Mouse (Mus musculus) ovary, adult 18-20 months (tissue): Measurements from ENCODE around the gene Tas2r124.

Source experiments
- DNase-seq: peaks from one replicate; pipeline ENCODE4 v3.0.0; 2022; ENCODE audit warnings: low spot score, mixed read lengths

Gene Tas2r124

GRCm38 (mm10) chr6:132754430-132754829 lies at the start of gene Tas2r124:
Gene Tas2r124 (plus strand): TSS chr6:132754730.
- DNase-seq = no peak

DNA sequence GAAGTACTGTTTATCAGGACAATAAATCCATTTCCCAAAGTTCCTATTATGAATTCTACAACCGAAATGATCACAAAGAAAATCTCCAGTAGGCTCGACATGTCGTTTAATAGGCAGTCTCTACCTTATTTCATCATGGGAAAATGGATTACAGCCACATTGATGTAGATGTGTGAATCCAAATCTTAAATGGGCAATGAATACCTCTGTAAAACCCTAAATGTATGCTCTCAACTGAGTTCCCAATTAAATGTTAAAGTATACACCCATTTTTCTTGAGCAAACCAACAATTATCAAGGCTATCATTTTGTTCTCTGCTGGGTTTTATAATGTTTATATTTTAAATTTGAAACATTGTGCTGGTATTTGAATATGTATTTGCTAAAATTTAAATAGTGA lies 42.7 kb upstream of the Tas2r124 start, which contains the start of gene Tas2r122:
Tas2r122 (minus strand) TSS at position 101 of the 400 bp plus-strand sequence.
- DNase-seq = no peak

GRCm38 (mm10) chr6:132737935-132738334 lies 16.6 kb upstream of the Tas2r124 start, which contains the start of gene Tas2r115:
Gene Tas2r115 (minus strand): TSS chr6:132738035.
- no peak for DNase-seq

DNA sequence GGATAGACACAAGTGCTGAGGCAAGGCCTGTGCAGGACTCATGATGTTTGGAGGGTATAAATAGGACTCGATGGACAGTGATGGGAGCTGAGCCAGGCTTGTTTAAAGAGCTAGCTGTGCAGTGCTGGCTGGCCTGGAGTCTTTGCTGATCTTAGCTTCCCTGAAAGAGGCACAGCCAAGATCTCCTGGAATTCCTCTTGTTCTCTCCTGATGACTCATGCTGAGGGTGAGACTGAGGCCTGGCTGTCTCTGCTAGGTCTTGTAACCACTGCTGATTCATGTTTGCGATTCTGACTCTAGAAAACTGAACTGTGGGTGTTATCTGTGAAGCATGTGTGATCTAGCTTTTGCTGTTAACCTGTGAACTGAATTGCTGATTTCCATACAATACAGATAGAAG lies 4.3 kb upstream of the Tas2r124 start:
- DNase-seq = peak; percentile 3

DNA sequence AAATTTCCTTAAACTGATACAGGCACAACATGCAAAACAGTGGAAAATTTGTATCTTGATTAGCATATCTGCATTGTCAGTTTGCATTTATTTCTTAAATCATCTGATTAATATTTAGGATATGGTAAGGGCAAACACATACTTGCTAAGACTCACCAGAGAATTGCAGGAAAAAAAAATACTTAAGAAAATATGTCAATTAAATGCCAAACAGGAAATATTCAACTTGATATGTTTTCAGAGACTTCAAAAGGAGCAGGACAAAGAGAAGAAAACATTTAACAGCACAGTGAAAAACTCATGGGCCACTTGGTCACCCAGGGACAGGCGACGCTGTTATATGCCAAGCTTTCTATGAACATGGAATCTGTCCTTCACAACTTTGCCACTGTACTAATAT lies 7.3 kb downstream of the Tas2r124 start, which contains the start of gene Tas2r102:
Tas2r102 (plus strand) TSS at position 301 of the 400 bp plus-strand sequence.
- DNase-seq = no peak

DNA sequence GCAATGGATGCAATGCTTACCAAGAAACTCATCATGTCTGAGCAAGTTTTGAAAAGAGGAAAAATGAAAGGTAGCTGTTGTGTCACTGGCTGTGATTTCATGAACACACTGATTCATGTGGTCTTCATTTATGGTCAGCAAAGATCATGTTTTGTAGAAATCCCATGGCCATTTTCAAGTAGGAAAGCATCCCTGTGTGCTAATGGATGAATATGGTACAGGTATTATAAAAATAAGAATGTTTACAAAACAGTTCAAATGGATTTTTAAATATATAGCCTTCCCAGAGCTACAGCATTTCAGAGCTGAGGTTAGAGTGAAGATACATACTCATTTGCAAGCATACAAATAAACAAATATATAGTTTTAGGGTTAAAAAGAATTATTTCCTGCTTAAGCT lies 23.5 kb downstream of the Tas2r124 start, which contains the start of gene Tas2r136:
Tas2r136 (minus strand) TSS at position 101 of the 400 bp plus-strand sequence.
- DNase-seq = no peak

- no peak for DNase-seq
Observed at GRCm38 (mm10) chr6:132795393-132795792, 40.9 kb downstream of the Tas2r124 start.

GRCm38 (mm10) chr6:132802518-132802917 lies 48.0 kb downstream of the Tas2r124 start, which contains the start of gene Tas2r117:
Gene Tas2r117 (plus strand): TSS chr6:132802818.
- DNase-seq = no peak
